In genomic region chr10:70095031-70095470, GRCm38 (mm10) we compare ENCODE assay signal across 8 mouse cellular contexts. TPM values are rescaled to one million over a fixed set of nuclear protein-coding genes. Genes with fewer than 3 reads are reported as not detected.
A peak's percentile ranks its signal among the peaks of the same experiment; 100 is the strongest.
DNase-seq lines count a peak whose midpoint lies in the region; ATAC-seq lines count a peak whose summit lies in the region.

No protein-coding gene starts in this region.

- peak; percentile 98 for DNase-seq in ES-CJ7 (ENCODE audit: low read depth, low spot score)
- DNase-seq in adrenal gland, adult 8-10 months = peak; percentile 57
- DNase-seq in forebrain, embryonic 11.5 days (ENCODE audit: low spot score) = peak; percentile 76
- DNase-seq in heart, postnatal 10 days = peak; percentile 74 to 76
- peak; percentile 73 to 74 for DNase-seq in kidney, postnatal 36 days
- peak; percentile 44 to 74 for DNase-seq in spleen, adult 18-20 months
- no peak for DNase-seq in layer of hippocampus, postnatal 36 days

- under 1% methylated on average over 14 of the region's 14 CpGs for WGBS in forebrain, embryonic 11.5 days

- H3K9me3 ChIP-seq in forebrain, embryonic 11.5 days (ENCODE audit: control insufficient read depth, low read length) = no peaks in the 10 kb centered on the region
- no peaks in the 10 kb centered on the region for H3K9me3 ChIP-seq in megakaryocyte, embryonic 14.5 days

- no peaks in the 10 kb centered on the region for H3K27me3 ChIP-seq in forebrain, embryonic 11.5 days (ENCODE audit: control insufficient read depth, insufficient read depth, low read length)
- no peaks in the 10 kb centered on the region for H3K27me3 ChIP-seq in megakaryocyte, embryonic 14.5 days (replicated peaks)

- peak overlapping the region; percentile 41 for H3K4me3 ChIP-seq in forebrain, embryonic 11.5 days (ENCODE audit: low read depth, low read length)
- H3K4me3 ChIP-seq in megakaryocyte, embryonic 14.5 days (replicated peaks) = peak overlapping the region; percentile 98

- H3K4me2 ChIP-seq in forebrain, embryonic 11.5 days (ENCODE audit: low read depth, low read length, severe bottlenecking) = peak overlapping the region; percentile 45

- no peak overlapping the region for H3K27ac ChIP-seq in forebrain, embryonic 11.5 days (ENCODE audit: low read depth, low read length)

- peak; percentile 54 for ATAC-seq in forebrain, embryonic 11.5 days (replicated peaks; ENCODE audit: low FRiP score)

- intact Hi-C loops in heart, postnatal 10 days (cut with DNase I) = loop anchor here (5.0 to 10.0 kb wide), 4 partner anchors 57 to 210 kb away; no protein-coding TSS in a partner anchor

- peaks cover 9% of the 10 kb centered on the region; the same call in 1 of the 2 replicates for H3K4me1 ChIP-seq in forebrain, embryonic 11.5 days (replicated peaks; ENCODE audit: control insufficient read depth, insufficient read depth, low read length)
- peaks cover 53% of the 10 kb centered on the region for H3K4me1 ChIP-seq in megakaryocyte, embryonic 14.5 days

- H3K9ac ChIP-seq in forebrain, embryonic 11.5 days (ENCODE audit: low read length) = peak overlapping the region; percentile 53

- H3K36me3 ChIP-seq in forebrain, embryonic 11.5 days (ENCODE audit: control insufficient read depth, insufficient read depth, low read length) = no peaks in the 10 kb centered on the region
- peaks cover 5% of the 10 kb centered on the region for H3K36me3 ChIP-seq in megakaryocyte, embryonic 14.5 days (replicated peaks; ENCODE audit: low read length)

RNA-seq across cellular contexts. Expression of gene Ccdc6, which starts 1.9 kb away (rescaled TPM):
- total RNA-seq in adrenal gland, adult 8-10 months (2022) = 10 to 100 TPM; 49.7 to 63.4 (median 59.8) TPM
- 17.6 and 19.4 TPM in 2 replicates for polyA plus RNA-seq in forebrain, embryonic 11.5 days (2014; fragmentation: Nextera tagmentation; extraction: Ambion mirVana)
- total RNA-seq in heart, postnatal 10 days (2021) = 10 to 100 TPM; 33.9 to 36.9 TPM
- polyA plus RNA-seq in megakaryocyte, embryonic 14.5 days (2012; ENCODE audit: insufficient read depth, low replicate concordance) = 12.2 and 12.4 TPM in 2 replicates
- 10 to 100 TPM; 66.5 to 69.0 TPM for total RNA-seq in layer of hippocampus, postnatal 36 days (2021)

Comparison
In these comparisons a context has a peak if more than half of its experiments do, and no peak if none do; other contexts are left out.
1. DNase-seq: peak in ES-CJ7 (single experiment), adrenal gland, adult 8-10 months (single experiment), forebrain, embryonic 11.5 days (single experiment), heart, postnatal 10 days (2 of 2), kidney, postnatal 36 days (2 of 2) and spleen, adult 18-20 months (2 of 2); none in layer of hippocampus, postnatal 36 days (0 of 2).